Mouse (Mus musculus): ENCODE measurements around the gene Gm17728. TPM values are rescaled to one million over a fixed set of nuclear protein-coding genes. Genes with fewer than 3 reads are reported as not detected.
"Not testable (repeated sequence)": the region's sequence is repeated elsewhere in the genome, so short reads cannot be mapped to it uniquely, and the experiment has no call there.

The Gm17728 gene
- total RNA-seq (2015; ENCODE audit: low replicate concordance) (not detected in 2 replicates), total RNA-seq (2017; ENCODE audit: low replicate concordance) (not detected in 2 replicates)

DNA sequence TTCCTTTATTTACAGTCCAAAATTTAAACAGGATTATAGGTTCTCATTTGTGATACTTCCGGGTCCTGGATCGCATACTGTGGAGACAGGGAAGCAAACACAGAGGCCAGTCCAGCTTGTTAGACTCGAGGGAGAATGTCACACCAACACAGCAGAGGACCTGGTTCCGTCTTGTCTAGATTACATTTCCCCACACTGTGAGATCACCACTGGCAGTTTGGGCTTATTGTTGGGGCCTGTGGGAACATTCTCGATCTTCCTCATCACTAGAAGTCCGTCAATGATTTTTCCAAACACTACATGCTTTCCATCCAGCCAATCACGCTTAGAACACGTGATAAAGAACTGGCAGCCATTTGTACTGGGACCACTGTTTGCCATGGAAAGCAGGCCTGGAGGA lies at the start of gene Gm17728:
Gene Gm17728, plus strand, starts transcription at position 301 of the 400 bp plus-strand sequence.
- not testable (repeated sequence) for ATAC-seq (replicated peaks; ENCODE audit: low FRiP score, poor library complexity, severe bottlenecking)

DNA sequence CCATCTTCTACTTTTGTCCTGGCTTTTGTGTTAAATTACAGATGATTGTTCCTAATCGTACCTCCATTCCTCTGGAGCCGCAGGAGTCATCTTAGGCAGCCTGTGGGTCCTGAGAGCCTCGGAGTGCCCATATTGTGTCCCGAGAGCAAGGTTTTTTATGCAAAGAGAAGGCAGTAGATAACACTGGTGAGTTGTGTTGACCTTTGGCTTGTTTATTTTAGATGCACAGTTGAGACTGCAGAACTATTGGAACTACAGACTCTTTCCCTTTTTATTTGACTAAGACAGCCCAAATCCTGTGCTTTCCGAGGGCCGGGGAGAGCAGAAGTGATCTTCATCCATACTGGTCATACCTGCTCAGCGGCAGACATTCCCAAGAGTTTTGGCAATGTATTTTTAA lies 24.4 kb upstream of the Gm17728 start:
- no peak for ATAC-seq (replicated peaks; ENCODE audit: low FRiP score, poor library complexity, severe bottlenecking)

DNA sequence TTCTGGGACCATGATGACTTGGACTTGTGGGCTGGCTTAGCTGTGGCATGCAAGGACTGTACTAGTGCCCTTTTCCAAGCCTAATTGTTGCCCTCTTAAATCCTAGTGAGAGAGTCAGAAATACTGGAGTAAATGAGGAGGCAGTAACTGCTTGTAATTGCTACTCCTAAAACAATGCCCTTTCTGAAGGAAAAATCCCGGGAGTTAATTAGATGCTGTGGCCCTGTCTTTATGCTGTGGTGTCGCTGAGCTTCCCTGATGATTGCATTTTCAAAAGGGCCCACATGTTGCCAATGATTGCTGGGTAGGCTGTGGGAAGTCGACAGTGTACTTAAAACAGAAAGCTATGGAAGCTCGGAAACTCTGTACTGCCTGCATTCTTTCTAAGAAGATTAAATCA lies 23.3 kb upstream of the Gm17728 start:
- no peak for ATAC-seq (replicated peaks; ENCODE audit: low FRiP score, poor library complexity, severe bottlenecking)

DNA sequence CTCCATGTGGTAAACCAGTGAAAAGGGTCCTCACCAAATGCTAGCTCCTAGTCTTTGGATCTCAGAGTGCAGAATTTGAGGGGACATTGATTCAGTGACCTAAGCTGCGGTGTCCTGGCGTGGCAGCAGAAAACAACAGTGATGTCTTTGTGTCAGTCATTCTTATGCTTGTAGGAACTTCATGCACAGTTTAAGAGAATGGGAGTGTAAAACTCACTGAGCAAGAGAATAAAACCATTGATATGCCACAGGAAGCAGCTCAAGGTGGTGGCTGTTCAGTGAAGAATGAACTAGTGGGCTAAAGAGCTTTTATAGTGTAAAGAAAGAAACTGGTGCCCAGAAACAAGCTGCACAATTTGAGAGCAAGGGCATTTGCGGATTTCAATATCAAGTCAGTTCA lies 17.9 kb upstream of the Gm17728 start:
- no peak for ATAC-seq (replicated peaks; ENCODE audit: low FRiP score, poor library complexity, severe bottlenecking)

DNA sequence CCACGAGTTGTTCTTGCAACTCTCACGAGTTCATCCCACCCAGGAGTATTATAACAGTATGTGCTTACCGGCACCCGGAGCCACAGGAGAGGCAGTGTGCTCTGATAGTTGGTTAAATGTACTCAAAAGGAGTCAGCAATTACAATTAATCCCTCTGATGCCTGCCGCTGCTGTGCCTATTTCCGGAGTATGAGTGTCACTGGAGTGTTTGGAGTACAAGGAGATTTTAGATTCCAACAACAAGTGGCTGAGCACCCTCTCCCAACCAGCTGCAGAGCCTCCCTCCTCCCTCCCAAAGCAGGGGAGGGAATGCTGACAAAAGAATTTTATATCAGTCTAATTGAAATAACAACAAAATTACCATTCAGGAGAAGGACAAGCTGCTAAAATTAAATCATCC lies 14.2 kb upstream of the Gm17728 start:
- no peak for ATAC-seq (replicated peaks; ENCODE audit: low FRiP score, poor library complexity, severe bottlenecking)

DNA sequence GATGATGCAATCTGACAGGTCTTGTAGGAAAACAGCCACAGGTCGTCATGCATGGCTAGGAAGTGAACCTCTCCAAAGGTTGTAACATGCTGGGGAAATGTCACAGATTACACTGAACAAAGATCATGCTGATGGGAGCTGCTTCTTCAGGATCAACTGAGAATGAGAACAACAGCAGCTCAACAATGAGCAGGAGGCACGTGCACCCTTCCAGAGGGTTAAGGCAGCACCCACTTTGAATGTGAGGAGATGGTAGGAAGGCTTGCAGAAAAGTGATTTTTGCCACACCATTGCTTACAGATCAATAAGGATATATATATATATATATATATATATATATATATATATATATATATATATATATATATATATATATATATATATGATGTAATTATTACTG lies 2.8 kb upstream of the Gm17728 start:
- no peak for ATAC-seq (replicated peaks; ENCODE audit: low FRiP score, poor library complexity, severe bottlenecking)

DNA sequence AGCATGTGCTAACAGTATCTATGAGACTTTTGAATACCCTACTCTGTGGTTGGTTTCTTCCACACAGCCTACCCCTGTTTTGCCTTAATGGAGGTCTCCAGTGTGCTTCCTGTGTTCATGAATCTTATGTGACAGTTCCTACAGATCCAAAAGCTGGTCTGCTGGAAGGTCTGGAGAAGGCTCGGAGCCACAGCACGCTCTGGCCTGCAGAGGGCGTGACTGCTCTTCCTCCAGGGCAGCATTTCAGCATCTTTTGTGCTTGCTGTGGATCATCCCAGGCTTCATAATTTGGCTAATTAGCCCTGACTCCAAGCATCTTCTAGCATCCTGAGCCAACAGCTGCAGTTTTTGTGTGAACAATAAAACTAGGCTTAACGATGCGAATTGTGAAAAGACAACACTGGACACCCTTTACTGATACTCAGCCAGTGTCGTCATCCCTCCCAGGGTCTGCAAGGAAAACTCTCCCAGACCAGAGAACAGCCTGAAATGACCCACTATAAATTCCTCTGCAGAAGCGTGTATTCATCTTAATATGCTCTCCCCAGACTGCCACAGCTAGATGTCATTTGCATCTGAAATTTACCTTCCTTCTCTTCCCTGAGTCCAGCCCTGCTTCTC lies 6.6 kb downstream of the Gm17728 start:
- no peak for ATAC-seq (replicated peaks; ENCODE audit: low FRiP score, poor library complexity, severe bottlenecking)

DNA sequence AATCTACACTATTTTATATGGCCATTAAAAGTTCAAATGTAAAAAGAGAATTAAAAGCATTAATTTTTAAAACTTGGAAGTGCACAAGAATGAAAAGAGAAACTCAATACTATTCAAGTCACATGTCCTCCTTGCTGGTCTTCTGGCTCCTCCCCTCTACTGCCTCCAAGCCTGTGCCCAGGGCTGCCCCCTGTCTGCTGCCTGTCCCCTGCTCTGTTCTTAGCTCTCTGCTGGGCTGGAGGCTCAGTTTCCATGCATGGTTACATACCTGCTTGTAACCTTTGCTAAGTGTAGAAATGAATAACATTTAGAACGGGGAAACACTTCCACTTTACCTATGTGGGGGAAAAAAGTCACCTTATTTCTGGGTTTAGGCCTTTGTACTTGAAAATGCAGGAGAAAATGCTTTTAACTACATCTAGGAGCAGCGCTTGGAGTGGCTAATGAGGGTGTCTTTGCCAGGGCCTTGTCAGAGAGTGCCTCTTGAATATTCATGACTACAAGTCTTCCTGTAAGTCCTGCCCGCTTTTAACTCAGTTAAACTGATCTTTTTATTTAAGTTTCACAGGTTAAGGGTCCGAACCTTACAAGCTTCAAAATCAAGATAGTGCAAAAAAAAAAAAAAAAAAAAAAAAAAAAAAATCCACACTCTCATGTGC lies 18.3 kb downstream of the Gm17728 start:
- ATAC-seq (replicated peaks; ENCODE audit: low FRiP score, poor library complexity, severe bottlenecking) = no peak

DNA sequence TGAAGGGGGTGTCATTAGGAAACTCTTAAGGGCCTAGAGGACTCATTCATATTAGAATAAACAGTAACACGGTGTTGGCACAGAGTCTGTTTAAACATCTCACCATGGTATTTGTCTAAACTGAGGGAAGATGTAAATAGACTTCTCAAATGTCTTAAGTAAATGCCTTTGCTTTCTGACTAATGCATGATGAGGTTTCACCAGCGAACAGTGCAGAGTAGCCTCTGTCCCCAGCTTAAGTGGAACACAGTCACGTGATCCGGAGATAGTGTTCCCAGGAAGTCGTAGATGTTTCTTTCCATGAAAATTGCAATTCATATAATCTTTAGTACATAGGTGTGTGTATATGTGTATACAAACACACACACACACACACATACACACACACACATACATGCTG lies 34.5 kb downstream of the Gm17728 start:
- no peak for ATAC-seq (replicated peaks; ENCODE audit: low FRiP score, poor library complexity, severe bottlenecking)

- ATAC-seq (replicated peaks; ENCODE audit: low FRiP score, poor library complexity, severe bottlenecking) = no peak
Observed at GRCm38 (mm10) chr17:9460904-9461303, 39.0 kb downstream of the Gm17728 start.

Other genes starting within 250 kb of the Gm17728 start
- gene Pabpc6, start 247.7 kb downstream of the Gm17728 start, total RNA-seq (2015; ENCODE audit: low replicate concordance) = not detected in 2 replicates
- not detected in 2 replicates for gene Pabpc6, start 247.7 kb downstream of the Gm17728 start, total RNA-seq (2017; ENCODE audit: low replicate concordance)

Data from erythroid progenitor cell, adult 5-6 weeks (primary cell).